Mouse (Mus musculus): Measurements from ENCODE around the gene Washc2. TPM values are rescaled to one million over a fixed set of nuclear protein-coding genes. Genes with fewer than 3 reads are reported as not detected.
A peak's percentile ranks its signal among the peaks of the same experiment; 100 is the strongest.

Washc2 gene
- total and polyA plus RNA-seq, 2 experiments from 2014 or later = 68.3 to 79.5 TPM

DNA sequence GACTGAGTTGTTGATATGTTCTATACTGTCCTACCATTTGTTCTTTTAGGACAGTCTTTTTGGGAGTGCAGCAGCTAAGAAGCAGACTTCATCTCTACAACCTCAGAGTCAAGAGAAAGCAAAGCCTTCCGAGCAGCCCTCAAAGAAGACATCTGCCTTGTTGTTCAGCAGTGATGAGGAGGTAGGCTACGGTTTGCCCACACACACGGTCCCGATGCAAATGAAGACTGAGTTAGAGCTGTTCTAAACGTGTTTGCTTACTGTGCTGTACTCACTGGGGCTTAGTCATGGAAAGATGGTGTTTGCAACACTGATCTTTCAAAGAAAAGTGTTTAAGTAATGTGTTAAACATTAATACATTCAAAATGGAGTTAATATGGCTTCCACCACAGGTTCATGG lies 30.2 kb downstream of the Washc2 start:
- no peaks in the 10 kb centered on the region for H3K27me3 ChIP-seq (ENCODE audit: insufficient read depth, low read length)
- WGBS = 94% methylated on average over 5 of the region's 5 CpGs
- no peak for TF ChIP-seq CTCF (IDR thresholded peaks at IDR 0.05)
- ATAC-seq (ENCODE audit: low FRiP score) (no peak), DNase-seq (ENCODE audit: low spot score) (no peak)
- H3K36me3 ChIP-seq (ENCODE audit: insufficient read depth, low read length) = peaks cover 42% of the 10 kb centered on the region
- no peak overlapping the region for H3K27ac ChIP-seq (ENCODE audit: low read depth, low read length)
- no peak overlapping the region for H3K4me3 ChIP-seq (ENCODE audit: low read depth, low read length)
- no peaks in the 10 kb centered on the region for H3K4me1 ChIP-seq (ENCODE audit: insufficient read depth, low read length)
- no peak overlapping the region for H3K9ac ChIP-seq (replicated peaks; ENCODE audit: low read length, poor library complexity, severe bottlenecking)
- no peak overlapping the region for H3K4me2 ChIP-seq (ENCODE audit: low read depth, low read length, poor library complexity, severe bottlenecking)
- H3K9me3 ChIP-seq (ENCODE audit: low read length) = no peaks in the 10 kb centered on the region

DNA sequence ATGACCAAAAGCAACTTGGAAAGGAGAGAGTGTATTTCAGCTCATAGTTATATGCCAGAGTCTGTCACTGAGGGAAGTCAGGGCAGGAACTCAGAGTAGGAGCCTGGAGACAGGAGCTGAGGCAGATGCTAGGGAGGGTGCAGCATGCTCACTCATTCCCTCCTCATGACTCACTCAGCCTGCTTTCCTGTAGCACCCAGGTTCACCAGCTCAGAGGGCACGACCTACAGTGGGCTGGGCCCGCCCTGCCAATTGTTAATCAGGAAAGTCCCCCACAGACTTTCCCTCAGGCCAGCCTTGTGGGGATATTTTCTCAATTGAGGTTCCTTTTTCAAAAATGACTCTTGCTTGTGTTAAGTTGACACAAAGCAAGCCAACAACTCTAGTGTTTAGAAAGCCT lies 32.5 kb downstream of the Washc2 start:
- DNase-seq (ENCODE audit: low spot score) (no peak), ATAC-seq (ENCODE audit: low FRiP score) (no peak)
- H3K27me3 ChIP-seq (ENCODE audit: insufficient read depth, low read length) = no peaks in the 10 kb centered on the region
- no peaks in the 10 kb centered on the region for H3K4me1 ChIP-seq (ENCODE audit: insufficient read depth, low read length)
- peaks cover 53% of the 10 kb centered on the region for H3K36me3 ChIP-seq (ENCODE audit: insufficient read depth, low read length)
- H3K4me3 ChIP-seq (ENCODE audit: low read depth, low read length) = no peak overlapping the region
- no peak for TF ChIP-seq CTCF (IDR thresholded peaks at IDR 0.05)
- WGBS = 83% methylated on average over 2 of the region's 2 CpGs
- no peak overlapping the region for H3K9ac ChIP-seq (replicated peaks; ENCODE audit: low read length, poor library complexity, severe bottlenecking)
- H3K9me3 ChIP-seq (ENCODE audit: low read length) = no peaks in the 10 kb centered on the region
- no peak overlapping the region for H3K4me2 ChIP-seq (ENCODE audit: low read depth, low read length, poor library complexity, severe bottlenecking)
- no peak overlapping the region for H3K27ac ChIP-seq (ENCODE audit: low read depth, low read length)

DNA sequence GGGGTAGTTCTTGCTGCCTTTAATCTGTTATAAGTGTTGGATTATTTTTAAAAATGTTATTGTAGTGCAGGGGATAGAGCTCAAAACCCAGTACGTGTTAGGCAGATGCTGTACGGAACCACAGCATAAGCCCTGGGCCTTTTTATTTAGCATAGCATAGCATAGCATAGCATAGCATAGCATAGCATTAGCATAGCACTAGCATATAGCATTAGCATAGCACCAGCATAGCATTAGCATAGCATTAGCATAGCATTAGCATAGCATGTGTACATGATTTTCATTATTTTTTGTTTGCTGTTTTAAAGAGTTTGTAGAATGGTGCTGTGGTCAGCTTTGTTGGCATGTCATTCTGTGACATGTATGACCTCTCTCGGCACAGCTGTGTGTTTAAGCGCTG lies 51.8 kb downstream of the Washc2 start:
- WGBS = 69% methylated on average over 4 of the region's 4 CpGs
- no peak for TF ChIP-seq CTCF (IDR thresholded peaks at IDR 0.05)
- no peaks in the 10 kb centered on the region for H3K4me1 ChIP-seq (ENCODE audit: insufficient read depth, low read length)
- H3K27ac ChIP-seq (ENCODE audit: low read depth, low read length) = no peak overlapping the region
- H3K9ac ChIP-seq (replicated peaks; ENCODE audit: low read length, poor library complexity, severe bottlenecking) = no peak overlapping the region
- no peak overlapping the region for H3K4me3 ChIP-seq (ENCODE audit: low read depth, low read length)
- no peaks in the 10 kb centered on the region for H3K9me3 ChIP-seq (ENCODE audit: low read length)
- ATAC-seq (ENCODE audit: low FRiP score) = no peak
- no peaks in the 10 kb centered on the region for H3K27me3 ChIP-seq (ENCODE audit: insufficient read depth, low read length)
- no peak overlapping the region for H3K4me2 ChIP-seq (ENCODE audit: low read depth, low read length, poor library complexity, severe bottlenecking)
- H3K36me3 ChIP-seq (ENCODE audit: insufficient read depth, low read length) = peaks cover 40% of the 10 kb centered on the region
- no peak for DNase-seq (ENCODE audit: low spot score)

DNA sequence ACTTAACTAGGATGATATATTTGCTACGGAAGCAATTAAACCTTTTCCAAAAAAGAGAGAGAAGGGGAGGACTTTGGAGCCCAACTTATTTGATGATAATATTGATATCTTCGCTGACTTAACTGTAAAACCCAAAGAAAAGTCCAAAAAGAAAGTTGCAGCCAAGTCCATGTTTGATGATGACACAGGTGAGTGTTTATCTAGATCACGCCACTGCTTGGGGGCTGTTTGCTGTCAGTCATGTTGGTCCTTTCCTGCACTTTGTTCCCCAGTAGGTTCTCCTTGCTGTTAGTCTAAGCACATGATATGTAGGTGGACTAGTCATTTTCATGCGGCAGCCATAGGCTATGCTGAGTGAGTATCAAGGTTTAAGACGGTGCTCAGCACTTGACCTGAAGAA lies 52.6 kb downstream of the Washc2 start:
- no peak for DNase-seq (ENCODE audit: low spot score)
- Histone ChIP-seq H3K27ac (ENCODE audit: low read depth, low read length) (no peak overlapping the region), H3K4me3 (ENCODE audit: low read depth, low read length) (no peak overlapping the region), H3K4me1 (ENCODE audit: insufficient read depth, low read length) (no peaks in the 10 kb centered on the region), H3K9ac (replicated peaks; ENCODE audit: low read length, poor library complexity, severe bottlenecking) (no peak overlapping the region), H3K9me3 (ENCODE audit: low read length) (no peaks in the 10 kb centered on the region), H3K4me2 (ENCODE audit: low read depth, low read length, poor library complexity, severe bottlenecking) (no peak overlapping the region), H3K36me3 (ENCODE audit: insufficient read depth, low read length) (peaks cover 32% of the 10 kb centered on the region), H3K27me3 (ENCODE audit: insufficient read depth, low read length) (no peaks in the 10 kb centered on the region)
- ATAC-seq (ENCODE audit: low FRiP score) = no peak
- TF ChIP-seq CTCF (IDR thresholded peaks at IDR 0.05) = no peak
- WGBS = 95% methylated on average over 5 of the region's 5 CpGs

DNA sequence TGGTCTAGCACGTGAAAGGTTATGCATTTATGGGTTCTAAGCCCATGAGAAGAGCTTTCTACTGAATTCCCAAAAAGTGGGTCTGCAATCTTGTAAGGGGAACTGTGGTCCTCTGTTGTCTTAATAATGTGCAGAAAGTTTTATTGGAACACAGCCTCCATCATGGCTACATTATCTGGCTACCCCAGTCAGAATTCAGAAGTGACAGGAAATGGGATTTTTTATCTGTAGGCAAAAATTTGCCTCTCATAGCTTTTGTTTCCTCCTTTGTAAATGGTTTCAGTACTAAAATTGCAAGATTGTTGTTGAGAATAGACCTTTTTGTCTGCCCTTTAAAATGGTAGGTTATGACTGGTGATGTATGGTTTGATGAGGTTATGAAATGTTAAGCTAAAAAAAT lies 55.0 kb downstream of the Washc2 start:
- 84% methylated on average over 1 of the region's 1 CpGs for WGBS
- TF ChIP-seq CTCF (IDR thresholded peaks at IDR 0.05) = no peak

DNA sequence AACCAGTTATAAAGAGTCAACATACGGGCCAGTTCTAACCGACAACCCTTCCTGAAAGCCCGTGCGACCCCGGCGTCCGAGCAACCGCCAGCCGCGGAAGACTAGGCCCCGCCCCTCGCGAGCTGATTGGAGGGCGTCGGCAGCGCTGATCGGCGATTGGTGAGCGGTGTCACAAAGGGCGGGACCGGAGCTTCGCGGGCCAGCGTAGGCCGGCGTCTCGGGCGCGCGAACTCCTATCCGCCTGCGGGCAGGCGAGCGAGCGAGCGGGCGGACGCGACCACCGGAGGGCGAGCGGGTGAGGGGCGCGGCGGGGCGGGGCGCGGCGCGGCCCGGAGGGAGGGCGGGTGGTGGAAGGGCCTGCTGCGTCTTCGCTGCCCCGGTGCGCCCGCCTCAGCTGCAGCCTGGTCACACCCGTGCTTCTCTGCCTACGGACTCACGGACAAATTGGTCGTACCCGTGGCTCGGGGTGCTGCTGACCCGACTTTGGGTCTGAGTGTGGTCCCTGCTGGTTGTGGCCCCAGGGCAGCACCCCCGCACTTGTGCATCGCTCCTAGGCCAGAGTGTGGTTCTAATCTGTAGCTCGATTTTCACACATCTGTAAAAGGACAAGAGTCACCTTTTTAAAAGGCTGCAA lies 56.3 kb downstream of the Washc2 start, which contains the start of gene Zfand4:
Gene Zfand4, plus strand, starts transcription at position 205 of the 634 bp plus-strand sequence.
- Histone ChIP-seq H3K4me3 (ENCODE audit: low read depth, low read length) (peak within 1 kb of the TSS; percentile 56), H3K4me1 (ENCODE audit: insufficient read depth, low read length) (no peaks in the 10 kb centered on the region; the same call in 1 of the 2 replicates), H3K27ac (ENCODE audit: low read depth, low read length) (no peak within 1 kb of the TSS), H3K4me2 (ENCODE audit: low read depth, low read length, poor library complexity, severe bottlenecking) (peak within 1 kb of the TSS; percentile 74), H3K27me3 (ENCODE audit: insufficient read depth, low read length) (no peaks in the 10 kb centered on the region), H3K9me3 (ENCODE audit: low read length) (no peaks in the 10 kb centered on the region), H3K36me3 (ENCODE audit: insufficient read depth, low read length) (peaks cover 15% of the 10 kb centered on the region), H3K9ac (replicated peaks; ENCODE audit: low read length, poor library complexity, severe bottlenecking) (peak within 1 kb of the TSS; percentile 61)
- TF ChIP-seq CTCF (IDR thresholded peaks at IDR 0.05) = no peak
- ATAC-seq (ENCODE audit: low FRiP score) (peak; percentile 91), DNase-seq (ENCODE audit: low spot score) (peak; percentile 94)
- under 1% methylated on average over 48 of the region's 67 CpGs for WGBS

More for the DNA sequence above, 55.0 kb downstream of the Washc2 start:
- Histone ChIP-seq H3K36me3 (ENCODE audit: insufficient read depth, low read length) (peaks cover 19% of the 10 kb centered on the region), H3K27ac (ENCODE audit: low read depth, low read length) (no peak overlapping the region), H3K4me2 (ENCODE audit: low read depth, low read length, poor library complexity, severe bottlenecking) (no peak overlapping the region), H3K27me3 (ENCODE audit: insufficient read depth, low read length) (no peaks in the 10 kb centered on the region), H3K9me3 (ENCODE audit: low read length) (no peaks in the 10 kb centered on the region), H3K4me1 (ENCODE audit: insufficient read depth, low read length) (no peaks in the 10 kb centered on the region; the same call in 1 of the 2 replicates), H3K9ac (replicated peaks; ENCODE audit: low read length, poor library complexity, severe bottlenecking) (no peak overlapping the region), H3K4me3 (ENCODE audit: low read depth, low read length) (no peak overlapping the region)
- ATAC-seq (ENCODE audit: low FRiP score) = no peak
- DNase-seq (ENCODE audit: low spot score) = no peak

Measured in midbrain, postnatal 0 days (tissue).